Mouse (Mus musculus): ENCODE measurements around the gene Bcl9l. TPM values are rescaled to one million over a fixed set of nuclear protein-coding genes. Genes with fewer than 3 reads are reported as not detected.

Gene Bcl9l
- polyA plus RNA-seq, 1 experiment from 2014 or later: 2.0 TPM

GRCm38 (mm10) chr9:44474327-44474726 lies 8.3 kb upstream of the Bcl9l start:
- Histone ChIP-seq H3K9ac (replicated peaks) (no peak overlapping the region), H3K4me3 (ENCODE audit: low read depth, low read length) (no peak overlapping the region), H3K9me3 (ENCODE audit: low read length) (no peaks in the 10 kb centered on the region), H3K4me2 (ENCODE audit: low read depth, low read length) (no peak overlapping the region), H3K36me3 (replicated peaks; ENCODE audit: insufficient read depth, low read length) (no peaks in the 10 kb centered on the region), H3K27me3 (ENCODE audit: insufficient read depth, low read length) (peaks cover 7% of the 10 kb centered on the region; the same call in 1 of the 2 replicates), H3K4me1 (ENCODE audit: insufficient read depth) (peaks cover 20% of the 10 kb centered on the region), H3K27ac (ENCODE audit: low read depth) (no peak overlapping the region)
- WGBS (ENCODE audit: insufficient replicate concordance): 45% methylated on average over 1 of the region's 1 CpGs
- ATAC-seq (no peak), DNase-seq (no peak)
- TF ChIP-seq CTCF (IDR thresholded peaks at IDR 0.05; ENCODE audit: low read depth) (no peak), EP300 (IDR thresholded peaks at IDR 0.05; ENCODE audit: low read depth) (no peak)

- no peak overlapping the region for H3K27ac ChIP-seq (ENCODE audit: low read depth)
- H3K9ac ChIP-seq (replicated peaks): no peak overlapping the region
- DNase-seq: no peak
- TF ChIP-seq CTCF (IDR thresholded peaks at IDR 0.05; ENCODE audit: low read depth): peak; percentile 30
- TF ChIP-seq EP300 (IDR thresholded peaks at IDR 0.05; ENCODE audit: low read depth): no peak
- H3K4me3 ChIP-seq (ENCODE audit: low read depth, low read length): no peak overlapping the region
- peaks cover 28% of the 10 kb centered on the region for H3K4me1 ChIP-seq (ENCODE audit: insufficient read depth)
- no peaks in the 10 kb centered on the region for H3K36me3 ChIP-seq (replicated peaks; ENCODE audit: insufficient read depth, low read length)
- no peaks in the 10 kb centered on the region for H3K9me3 ChIP-seq (ENCODE audit: low read length)
- ATAC-seq: no peak
- no peak overlapping the region for H3K4me2 ChIP-seq (ENCODE audit: low read depth, low read length)
- H3K27me3 ChIP-seq (ENCODE audit: insufficient read depth, low read length): peaks cover 9% of the 10 kb centered on the region; the same call in 1 of the 2 replicates
- 84% methylated on average over 3 of the region's 3 CpGs for WGBS (ENCODE audit: insufficient replicate concordance)
Measured at GRCm38 (mm10) chr9:44475936-44476335, 6.7 kb upstream of the Bcl9l start.

- Histone ChIP-seq H3K4me3 (ENCODE audit: low read depth, low read length) (peak overlapping the region; percentile 57), H3K36me3 (replicated peaks; ENCODE audit: insufficient read depth, low read length) (no peaks in the 10 kb centered on the region), H3K4me1 (ENCODE audit: insufficient read depth) (peaks cover 33% of the 10 kb centered on the region), H3K27me3 (ENCODE audit: insufficient read depth, low read length) (peaks cover 12% of the 10 kb centered on the region; the same call in 1 of the 2 replicates), H3K27ac (ENCODE audit: low read depth) (no peak overlapping the region), H3K9me3 (ENCODE audit: low read length) (no peaks in the 10 kb centered on the region), H3K4me2 (ENCODE audit: low read depth, low read length) (peak overlapping the region; percentile 87), H3K9ac (replicated peaks) (0 out of 2 replicates have a peak overlapping the region, but pooled peaks have one; percentile 36)
- 7% methylated on average over 24 of the region's 24 CpGs for WGBS (ENCODE audit: insufficient replicate concordance)
- TF ChIP-seq CTCF (IDR thresholded peaks at IDR 0.05; ENCODE audit: low read depth): peak; percentile 89
- TF ChIP-seq EP300 (IDR thresholded peaks at IDR 0.05; ENCODE audit: low read depth): no peak
- DNase-seq (no peak), ATAC-seq (no peak)
Measured at GRCm38 (mm10) chr9:44477339-44478228, 5.0 kb upstream of the Bcl9l start.

- DNase-seq (peak; percentile 51), ATAC-seq (no peak)
- no peak for TF ChIP-seq CTCF (IDR thresholded peaks at IDR 0.05; ENCODE audit: low read depth)
- TF ChIP-seq EP300 (IDR thresholded peaks at IDR 0.05; ENCODE audit: low read depth): no peak
- WGBS (ENCODE audit: insufficient replicate concordance): 0% methylated on average over 20 of the region's 27 CpGs
- Histone ChIP-seq H3K4me1 (ENCODE audit: insufficient read depth) (peaks cover 35% of the 10 kb centered on the region), H3K9ac (replicated peaks) (peak overlapping the region; percentile 53; the same call in 1 of the 2 replicates), H3K4me3 (ENCODE audit: low read depth, low read length) (peak overlapping the region; percentile 57), H3K4me2 (ENCODE audit: low read depth, low read length) (peak overlapping the region; percentile 87), H3K9me3 (ENCODE audit: low read length) (no peaks in the 10 kb centered on the region), H3K27me3 (ENCODE audit: insufficient read depth, low read length) (peaks cover 12% of the 10 kb centered on the region; the same call in 1 of the 2 replicates), H3K36me3 (replicated peaks; ENCODE audit: insufficient read depth, low read length) (no peaks in the 10 kb centered on the region), H3K27ac (ENCODE audit: low read depth) (peak overlapping the region; percentile 72; the same call in 1 of the 2 replicates)
Measured at GRCm38 (mm10) chr9:44478229-44478921, 4.2 kb upstream of the Bcl9l start.

- ATAC-seq (no peak), DNase-seq (peak; percentile 54)
- Histone ChIP-seq H3K36me3 (replicated peaks; ENCODE audit: insufficient read depth, low read length) (no peaks in the 10 kb centered on the region), H3K4me3 (ENCODE audit: low read depth, low read length) (peak overlapping the region; percentile 57), H3K4me2 (ENCODE audit: low read depth, low read length) (peak overlapping the region; percentile 87), H3K4me1 (ENCODE audit: insufficient read depth) (peaks cover 41% of the 10 kb centered on the region), H3K9me3 (ENCODE audit: low read length) (no peaks in the 10 kb centered on the region), H3K27ac (ENCODE audit: low read depth) (peak overlapping the region; percentile 72), H3K9ac (replicated peaks) (peak overlapping the region; percentile 53; the same call in 1 of the 2 replicates), H3K27me3 (ENCODE audit: insufficient read depth, low read length) (peaks cover 12% of the 10 kb centered on the region; the same call in 1 of the 2 replicates)
- WGBS (ENCODE audit: insufficient replicate concordance): under 1% methylated on average over 29 of the region's 29 CpGs
- TF ChIP-seq EP300 (IDR thresholded peaks at IDR 0.05; ENCODE audit: low read depth): no peak
- 0 out of 2 replicates have a peak, but pooled peaks have one; percentile 9 for TF ChIP-seq CTCF (IDR thresholded peaks at IDR 0.05; ENCODE audit: low read depth)
Measured at GRCm38 (mm10) chr9:44478959-44479605, 3.5 kb upstream of the Bcl9l start.
